Mouse (Mus musculus) neural tube, embryonic 11.5 days (tissue): Measurements from ENCODE around the gene Arhgef33. TPM values are rescaled to one million over a fixed set of nuclear protein-coding genes. Genes with fewer than 3 reads are reported as not detected.

Experiments used
- ATAC-seq: fragments of 200-750 bp; cut with Nextera tagmentation; 2 replicates; pipeline ENCODE4 v1.8.0; 2017; ENCODE audit warnings: moderate number of reproducible peaks, mild to moderate bottlenecking, moderate TSS enrichment, moderate library complexity; ENCODE audit not compliant: insufficient read depth, low FRiP score, low TSS enrichment
- DNase-seq: peaks from one replicate; pipeline ENCODE4 v3.0.0-alpha.2; 2015; ENCODE audit warnings: low spot score
- H3K27ac ChIP-seq: fragments of 300-500 bp; sonication (generic); 2 replicates; pipeline ENCODE4 v1.5.1; 2014; ENCODE audit warnings: low read depth, mild to moderate bottlenecking, low read length
- H3K27me3 ChIP-seq: fragments of 300-500 bp; sonication (generic); 2 replicates; pipeline ENCODE4 v1.6.1; 2014; ENCODE audit warnings: mild to moderate bottlenecking, low read length, mixed read lengths; ENCODE audit not compliant: control insufficient read depth, insufficient read depth
- H3K36me3 ChIP-seq: fragments of 300-500 bp; sonication (generic); 2 replicates; pipeline ENCODE4 v1.6.1; 2014; ENCODE audit warnings: mild to moderate bottlenecking, low read length, moderate library complexity, mixed read lengths; ENCODE audit not compliant: control insufficient read depth, insufficient read depth
- H3K4me1 ChIP-seq: fragments of 300-500 bp; sonication (generic); 2 replicates; pipeline ENCODE4 v1.6.1; 2014; ENCODE audit warnings: low read length, mixed read lengths; ENCODE audit not compliant: control insufficient read depth, insufficient read depth
- H3K4me2 ChIP-seq: fragments of 300-500 bp; sonication (generic); 2 replicates; pipeline ENCODE4 v1.6.1; 2014; ENCODE audit warnings: low read depth, mild to moderate bottlenecking, moderate library complexity
- H3K4me3 ChIP-seq: fragments of 300-500 bp; sonication (generic); 2 replicates; pipeline ENCODE4 v1.5.1; 2014; ENCODE audit warnings: low read depth, low read length
- H3K9ac ChIP-seq: fragments of 300-500 bp; sonication (generic); 2 replicates; pipeline ENCODE4 v1.6.1; 2014; ENCODE audit warnings: mild to moderate bottlenecking, low read length
- H3K9me3 ChIP-seq: fragments of 300-500 bp; sonication (generic); 2 replicates; pipeline ENCODE4 v1.6.1; 2016; ENCODE audit warnings: low read length; ENCODE audit not compliant: control insufficient read depth
- WGBS: fragments of 180-500 bp; shearing (Covaris S2); extraction: QIAGEN DNeasy Blood & Tissue Kit; methylation state at CpG from one replicate; pipeline ENCODE4 v1.1.7; 2014; 5-methylcytosine and 5-hydroxymethylcytosine counted together
- polyA plus RNA-seq: library from polyadenylated mRNA; unstranded; fragments of >200 nt; fragmentation: Nextera tagmentation; extraction: Ambion mirVana; gene quantifications from 2 replicates; pipeline ENCODE4 v1.2.1, GENCODE M21; 2014

Gene Arhgef33
- polyA plus RNA-seq, 1 experiment from 2014 or later, result 1.3 TPM

DNA sequence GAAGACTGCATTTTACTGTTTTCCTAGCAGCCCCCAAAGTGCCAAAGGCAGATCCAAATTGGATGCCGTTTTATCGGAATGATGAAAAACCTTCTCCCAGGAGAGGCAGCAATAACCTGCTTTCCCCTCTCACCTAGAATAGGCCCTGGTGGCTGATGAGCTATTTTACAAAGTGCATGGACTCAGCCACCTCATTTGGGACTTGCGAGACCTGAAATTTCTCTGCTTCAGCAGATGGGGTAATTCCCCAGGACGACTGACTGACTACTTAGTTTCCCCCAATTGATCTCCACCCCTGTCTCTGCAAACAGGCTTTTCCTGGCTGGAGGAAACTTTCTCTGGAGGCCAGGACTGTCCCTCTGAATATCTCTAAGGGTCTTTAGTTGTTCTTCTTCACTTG lies 15.8 kb downstream of the Arhgef33 start:
- no peak overlapping the region for H3K4me2 ChIP-seq
- no peak overlapping the region for H3K27ac ChIP-seq
- no peak for DNase-seq
- H3K27me3 ChIP-seq, result no peaks in the 10 kb centered on the region
- WGBS, result 73% methylated on average over 4 of the region's 4 CpGs
- no peak overlapping the region for H3K9ac ChIP-seq
- no peak overlapping the region for H3K4me3 ChIP-seq
- no peaks in the 10 kb centered on the region for H3K9me3 ChIP-seq
- H3K36me3 ChIP-seq, result no peaks in the 10 kb centered on the region
- ATAC-seq, result no peak
- H3K4me1 ChIP-seq, result no peaks in the 10 kb centered on the region

GRCm38 (mm10) chr17:80323658-80324057 lies 16.5 kb downstream of the Arhgef33 start:
- H3K4me3 ChIP-seq, result no peak overlapping the region
- H3K36me3 ChIP-seq, result no peaks in the 10 kb centered on the region
- H3K4me2 ChIP-seq, result no peak overlapping the region
- no peak overlapping the region for H3K9ac ChIP-seq
- ATAC-seq, result no peak
- H3K27ac ChIP-seq, result no peak overlapping the region
- DNase-seq, result no peak
- H3K9me3 ChIP-seq, result no peaks in the 10 kb centered on the region
- no peaks in the 10 kb centered on the region for H3K4me1 ChIP-seq
- no peaks in the 10 kb centered on the region for H3K27me3 ChIP-seq
- 82% methylated on average over 8 of the region's 8 CpGs for WGBS

- Histone ChIP-seq H3K27me3 (no peaks in the 10 kb centered on the region), H3K4me1 (no peaks in the 10 kb centered on the region), H3K4me3 (no peak overlapping the region), H3K9ac (no peak overlapping the region), H3K9me3 (no peaks in the 10 kb centered on the region), H3K4me2 (no peak overlapping the region), H3K36me3 (no peaks in the 10 kb centered on the region), H3K27ac (no peak overlapping the region)
- WGBS, result 85% methylated on average over 7 of the region's 7 CpGs
- DNase-seq (no peak), ATAC-seq (no peak)
These were observed 17.3 kb downstream of the Arhgef33 start for GRCm38 (mm10) chr17:80324521-80324920.

DNA sequence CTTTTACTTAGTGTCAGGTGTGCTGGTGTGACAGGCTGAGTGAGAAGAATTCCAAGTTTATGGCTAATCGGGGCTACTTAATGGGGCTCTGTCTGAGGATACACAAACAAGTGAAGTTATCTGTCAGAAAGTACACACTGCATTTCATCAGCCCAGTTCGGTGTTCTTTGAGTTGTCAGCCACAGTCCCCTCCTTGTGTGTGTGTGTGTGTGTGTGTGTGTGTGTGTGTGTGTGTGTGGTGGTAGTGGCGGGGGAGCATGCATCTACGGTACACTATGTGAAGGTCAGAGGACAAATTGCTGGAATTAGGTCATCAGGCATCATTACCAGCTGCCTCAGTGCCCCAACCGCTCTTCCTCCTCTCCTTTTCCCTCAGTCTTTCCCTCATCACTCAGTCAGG lies 18.2 kb downstream of the Arhgef33 start:
- ATAC-seq, result no peak
- H3K9ac ChIP-seq, result no peak overlapping the region
- no peak overlapping the region for H3K4me3 ChIP-seq
- H3K27ac ChIP-seq, result no peak overlapping the region
- H3K4me1 ChIP-seq, result no peaks in the 10 kb centered on the region
- no peaks in the 10 kb centered on the region for H3K36me3 ChIP-seq
- H3K9me3 ChIP-seq, result no peaks in the 10 kb centered on the region
- WGBS, result 82% methylated on average over 5 of the region's 5 CpGs
- no peak overlapping the region for H3K4me2 ChIP-seq
- no peaks in the 10 kb centered on the region for H3K27me3 ChIP-seq
- DNase-seq, result no peak

- no peak overlapping the region for H3K9ac ChIP-seq
- no peak for DNase-seq
- H3K4me3 ChIP-seq, result no peak overlapping the region
- no peak overlapping the region for H3K4me2 ChIP-seq
- H3K4me1 ChIP-seq, result no peaks in the 10 kb centered on the region
- H3K27ac ChIP-seq, result no peak overlapping the region
- ATAC-seq, result no peak
- no peaks in the 10 kb centered on the region for H3K9me3 ChIP-seq
- no peaks in the 10 kb centered on the region for H3K27me3 ChIP-seq
- WGBS, result 84% methylated on average over 3 of the region's 3 CpGs
- H3K36me3 ChIP-seq, result no peaks in the 10 kb centered on the region
These were observed 19.2 kb downstream of the Arhgef33 start for GRCm38 (mm10) chr17:80326431-80326830.

DNA sequence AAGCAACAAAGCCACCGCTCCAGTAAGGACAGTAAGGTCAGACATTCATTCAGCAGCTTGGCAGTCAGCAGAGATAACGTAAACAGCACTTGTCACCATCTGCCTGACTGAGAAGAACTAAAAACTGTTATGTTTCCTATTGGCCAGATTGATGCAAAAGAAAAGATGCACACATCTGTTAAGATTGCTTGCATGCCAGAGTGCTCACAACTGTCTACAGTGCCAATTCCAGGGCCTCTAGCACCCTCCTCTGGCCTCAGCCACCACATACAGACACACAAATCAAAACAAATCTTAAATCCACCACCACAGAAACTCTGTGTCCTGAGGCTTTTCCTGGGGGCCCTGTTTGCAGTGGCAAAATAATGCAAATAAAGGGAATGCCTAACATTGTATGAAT lies 25.2 kb downstream of the Arhgef33 start:
- H3K36me3 ChIP-seq, result no peaks in the 10 kb centered on the region

DNA sequence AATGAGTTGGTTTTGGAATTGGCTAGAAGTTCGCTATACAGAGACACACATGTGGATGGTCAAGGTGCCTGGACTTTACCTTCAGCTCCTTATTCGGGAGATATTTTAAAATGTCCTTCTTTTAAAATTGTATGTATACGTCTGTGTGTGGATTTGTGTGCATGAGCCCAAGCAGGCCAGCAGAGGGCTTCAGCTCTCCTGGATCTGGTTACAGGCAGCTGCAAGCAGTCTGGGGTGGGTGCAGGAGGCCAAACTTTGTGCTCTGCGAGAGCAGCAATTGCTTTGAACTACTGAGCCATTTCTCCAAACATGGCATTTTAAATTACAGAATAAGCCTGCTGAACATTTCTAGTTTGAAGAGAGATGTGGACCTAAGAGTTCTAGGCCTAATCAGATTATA lies 38.1 kb downstream of the Arhgef33 start:
- Histone ChIP-seq H3K4me2 (no peak overlapping the region), H3K27me3 (no peaks in the 10 kb centered on the region), H3K27ac (no peak overlapping the region), H3K36me3 (no peaks in the 10 kb centered on the region), H3K4me3 (no peak overlapping the region), H3K4me1 (no peaks in the 10 kb centered on the region), H3K9me3 (no peaks in the 10 kb centered on the region), H3K9ac (no peak overlapping the region)
- WGBS, result 83% methylated on average over 4 of the region's 4 CpGs
- ATAC-seq, result no peak
- no peak for DNase-seq

More for the DNA sequence above, 25.2 kb downstream of the Arhgef33 start:
- WGBS, result 86% methylated on average over 2 of the region's 2 CpGs
- Histone ChIP-seq H3K4me3 (no peak overlapping the region), H3K9ac (no peak overlapping the region), H3K9me3 (no peaks in the 10 kb centered on the region), H3K4me1 (no peaks in the 10 kb centered on the region), H3K27ac (no peak overlapping the region), H3K4me2 (no peak overlapping the region), H3K27me3 (no peaks in the 10 kb centered on the region)
- ATAC-seq (no peak), DNase-seq (no peak)

DNA sequence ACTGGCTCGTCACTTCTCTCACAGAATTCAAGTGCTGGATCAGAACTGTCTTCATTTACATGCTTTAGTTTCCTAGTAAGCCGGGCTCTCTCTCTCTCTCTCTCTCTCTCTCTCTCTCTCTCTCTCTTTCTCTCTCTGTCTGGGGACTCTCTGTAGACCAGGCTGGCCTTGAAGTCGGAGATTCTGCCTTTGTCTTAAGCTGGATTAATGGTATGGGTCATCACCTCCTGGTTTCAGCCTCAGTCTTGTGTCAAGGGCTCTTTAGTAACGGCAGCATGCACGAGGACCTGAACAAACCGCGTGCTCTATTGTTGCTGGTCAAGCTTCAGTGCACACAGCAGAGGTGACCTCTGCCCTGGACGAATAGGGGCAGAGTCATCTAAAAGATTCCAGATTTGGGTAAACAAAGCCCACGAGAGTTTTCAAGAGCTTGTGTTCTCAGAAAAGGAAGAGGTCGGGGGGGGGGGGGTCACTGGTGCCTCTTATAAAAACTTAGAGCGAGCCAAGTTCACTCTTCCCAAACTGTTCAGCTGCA lies 39.5 kb downstream of the Arhgef33 start:
- Histone ChIP-seq H3K27ac (no peak overlapping the region), H3K9ac (no peak overlapping the region), H3K27me3 (no peaks in the 10 kb centered on the region), H3K36me3 (no peaks in the 10 kb centered on the region), H3K4me3 (no peak overlapping the region), H3K4me1 (no peaks in the 10 kb centered on the region), H3K4me2 (no peak overlapping the region), H3K9me3 (no peaks in the 10 kb centered on the region)
- ATAC-seq, result no peak
- DNase-seq, result no peak
- WGBS, result 23% methylated on average over 11 of the region's 11 CpGs

GRCm38 (mm10) chr17:80347234-80347633 lies 40.0 kb downstream of the Arhgef33 start:
- H3K27me3 ChIP-seq, result no peaks in the 10 kb centered on the region
- H3K4me1 ChIP-seq, result no peaks in the 10 kb centered on the region
- H3K4me3 ChIP-seq, result no peak overlapping the region
- H3K4me2 ChIP-seq, result no peak overlapping the region
- ATAC-seq (no peak), DNase-seq (no peak)
- H3K9ac ChIP-seq, result no peak overlapping the region
- 56% methylated on average over 6 of the region's 6 CpGs for WGBS
- H3K27ac ChIP-seq, result no peak overlapping the region
- H3K9me3 ChIP-seq, result no peaks in the 10 kb centered on the region
- no peaks in the 10 kb centered on the region for H3K36me3 ChIP-seq
